In the genomic region with DNA sequence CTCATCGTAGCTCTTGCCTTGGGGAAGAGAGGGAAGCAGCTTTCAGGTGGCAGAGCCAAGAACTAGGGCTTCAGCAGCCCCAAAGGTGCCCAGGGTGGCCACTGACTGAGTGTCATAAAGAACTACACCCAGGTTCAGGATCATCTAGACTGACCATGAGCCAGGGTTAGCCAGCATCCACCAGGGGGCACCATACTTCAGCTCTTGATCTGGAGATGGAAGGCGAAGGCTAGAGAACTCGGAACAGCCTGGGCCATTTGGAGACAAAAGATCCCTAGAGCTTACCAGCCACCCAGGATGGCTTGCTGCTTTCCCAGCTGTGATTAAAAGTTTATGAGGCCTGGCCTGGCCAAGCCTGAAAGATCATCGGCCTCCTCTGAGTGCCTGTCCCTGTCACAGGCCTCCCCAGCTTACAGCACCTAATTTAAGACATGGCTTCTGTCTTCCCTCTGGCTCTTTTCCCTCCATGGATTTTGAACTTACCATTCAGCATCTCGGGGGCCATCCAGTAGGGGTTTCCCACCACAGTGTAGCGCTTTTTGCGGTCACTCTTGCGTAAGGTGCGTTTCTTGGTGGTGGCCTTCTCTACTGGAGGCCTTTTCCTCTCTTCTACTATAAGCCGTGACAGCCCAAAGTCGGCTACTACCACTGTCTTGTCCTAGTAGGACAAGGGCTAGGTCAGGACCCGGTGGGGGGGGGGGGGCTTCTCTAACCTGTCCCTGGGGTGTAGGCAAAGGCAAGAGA, we compare ENCODE assay signal across 8 mouse cellular contexts. TPM values are rescaled to one million over a fixed set of nuclear protein-coding genes. Genes with fewer than 3 reads are reported as not detected.
DNase-seq lines count a peak whose midpoint lies in the region; ATAC-seq and TF ChIP-seq lines count a peak whose summit lies in the region.

No protein-coding gene starts in this region.

- peaks cover 24% of the 10 kb centered on the region for H3K4me1 ChIP-seq in heart, embryonic 13.5 days
- peaks cover 24% of the 10 kb centered on the region for H3K4me1 ChIP-seq in kidney, embryonic 16.5 days (ENCODE audit: insufficient read depth, low read length)
- peaks cover 13% of the 10 kb centered on the region for H3K4me1 ChIP-seq in liver, embryonic 11.5 days (replicated peaks; ENCODE audit: control insufficient read depth, insufficient read depth, low read length)

- TF ChIP-seq CTCF in brain, embryonic 14.5 days (IDR thresholded peaks at IDR 0.05; ENCODE audit: borderline replicate concordance, extremely low read depth, insufficient read depth, insufficient read length) = peak; percentile 86

- peak overlapping the region; percentile 76 for H3K27ac ChIP-seq in heart, embryonic 13.5 days (replicated peaks)
- peak overlapping the region; percentile 27; the same call in 1 of the 2 replicates for H3K27ac ChIP-seq in kidney, embryonic 16.5 days (ENCODE audit: low read length)
- H3K27ac ChIP-seq in liver, embryonic 11.5 days (ENCODE audit: low read depth, low read length) = no peak overlapping the region

- 0 out of 2 replicates have a peak overlapping the region, but pooled peaks have one; percentile 24 for H3K9ac ChIP-seq in heart, embryonic 13.5 days
- H3K9ac ChIP-seq in kidney, embryonic 16.5 days (replicated peaks; ENCODE audit: low read length) = 0 out of 2 replicates have a peak overlapping the region, but pooled peaks have one; percentile 1
- no peak overlapping the region for H3K9ac ChIP-seq in liver, embryonic 11.5 days (ENCODE audit: low read depth, low read length)

- H3K4me3 ChIP-seq in heart, embryonic 13.5 days = no peak overlapping the region
- no peak overlapping the region for H3K4me3 ChIP-seq in kidney, embryonic 16.5 days (ENCODE audit: low read length)
- H3K4me3 ChIP-seq in liver, embryonic 11.5 days (ENCODE audit: low read depth, low read length) = no peak overlapping the region

- TF ChIP-seq POLR2A in brain, embryonic 14.5 days (IDR thresholded peaks at IDR 0.05; ENCODE audit: borderline replicate concordance, extremely low read depth, insufficient read depth, insufficient read length, poor library complexity, severe bottlenecking) = no peak

- peak; percentile 90 for DNase-seq in brain, embryonic 14.5 days (ENCODE audit: low read depth)
- peak; percentile 81 for DNase-seq in liver, embryonic 11.5 days (ENCODE audit: low spot score)
- peak; percentile 79 to 87 for DNase-seq in natural killer cell, adult 2 months (ENCODE audit: low spot score in 2 of 2)
- DNase-seq in splenic B cell, adult 2 months (ENCODE audit: low read depth, low spot score) = peak; percentile 89

- peak; percentile 61 for ATAC-seq in CD4-positive, CD25-positive, alpha-beta regulatory T cell, adult 4 months
- ATAC-seq in erythroid progenitor cell, adult 5-6 weeks (replicated peaks; ENCODE audit: low FRiP score, poor library complexity, severe bottlenecking) = 0 out of 2 replicates have a peak, but pooled peaks have one; percentile 67
- ATAC-seq in heart, embryonic 13.5 days (ENCODE audit: extremely low read depth, insufficient number of reproducible peaks, low FRiP score, low TSS enrichment) = no peak
- ATAC-seq in kidney, embryonic 16.5 days (ENCODE audit: low FRiP score, low TSS enrichment) = peak; percentile 78
- ATAC-seq in liver, embryonic 11.5 days (replicated peaks; ENCODE audit: low FRiP score) = peak; percentile 73

- no peak overlapping the region for H3K4me2 ChIP-seq in heart, embryonic 13.5 days
- no peak overlapping the region for H3K4me2 ChIP-seq in kidney, embryonic 16.5 days (replicated peaks; ENCODE audit: low read depth, low read length)
- H3K4me2 ChIP-seq in liver, embryonic 11.5 days = no peak overlapping the region

- 58% methylated on average over 12 of the region's 12 CpGs for WGBS in heart, embryonic 13.5 days
- whole genome bisulfite sequencing in kidney, embryonic 16.5 days = 55% methylated on average over 12 of the region's 12 CpGs
- 66% methylated on average over 12 of the region's 12 CpGs for WGBS in liver, embryonic 11.5 days

- H3K36me3 ChIP-seq in heart, embryonic 13.5 days = peaks cover 70% of the 10 kb centered on the region
- peaks cover 35% of the 10 kb centered on the region for H3K36me3 ChIP-seq in kidney, embryonic 16.5 days (ENCODE audit: insufficient read depth, low read length)
- peaks cover 21% of the 10 kb centered on the region for H3K36me3 ChIP-seq in liver, embryonic 11.5 days (ENCODE audit: control insufficient read depth, insufficient read depth, low read length)
- H3K36me3 ChIP-seq in splenic B cell, adult 2 months (ENCODE audit: control insufficient read depth, insufficient read depth, low read length, poor library complexity, severe bottlenecking) = peaks cover 15% of the 10 kb centered on the region

- H3K9me3 ChIP-seq in heart, embryonic 13.5 days = no peaks in the 10 kb centered on the region
- H3K9me3 ChIP-seq in kidney, embryonic 16.5 days (ENCODE audit: low read length) = no peaks in the 10 kb centered on the region
- H3K9me3 ChIP-seq in liver, embryonic 11.5 days (ENCODE audit: control insufficient read depth, low read length) = no peaks in the 10 kb centered on the region

- no peaks in the 10 kb centered on the region for H3K27me3 ChIP-seq in heart, embryonic 13.5 days (replicated peaks)
- no peaks in the 10 kb centered on the region for H3K27me3 ChIP-seq in kidney, embryonic 16.5 days (ENCODE audit: insufficient read depth, low read length)
- H3K27me3 ChIP-seq in liver, embryonic 11.5 days (replicated peaks; ENCODE audit: control insufficient read depth, insufficient read depth, low read length) = no peaks in the 10 kb centered on the region
- H3K27me3 ChIP-seq in splenic B cell, adult 2 months (ENCODE audit: control insufficient read depth, insufficient read depth, low read length, poor library complexity, severe bottlenecking) = no peaks in the 10 kb centered on the region

RNA-seq across cellular contexts. Expression of gene Pik3ip1, which starts 17.1 kb away (rescaled TPM):
- polyA plus RNA-seq in CD4-positive, CD25-positive, alpha-beta regulatory T cell, adult 4 months (2017; shearing (Covaris generic)) = 10 to 100 TPM; 54.8 to 78.5 TPM
- polyA plus RNA-seq in brain, embryonic 14.5 days (2012; rRNA removed) = 17.0 and 24.6 TPM in 2 replicates
- total RNA-seq in erythroid progenitor cell, adult 5-6 weeks (2015; ENCODE audit: low replicate concordance) = 2.1 and 4.3 TPM in 2 replicates
- 2.7 and 20.2 TPM in 2 replicates for total RNA-seq in erythroid progenitor cell, adult 5-6 weeks (2017; ENCODE audit: low replicate concordance)
- polyA plus RNA-seq in heart, embryonic 13.5 days (2015; fragmentation: Nextera tagmentation; extraction: Ambion mirVana) = 19.0 and 25.9 TPM in 2 replicates
- polyA plus RNA-seq in kidney, embryonic 16.5 days (2015; fragmentation: Nextera tagmentation; extraction: Ambion mirVana) = 10.5 and 12.5 TPM in 2 replicates
- 3.5 and 3.8 TPM in 2 replicates for polyA plus RNA-seq in liver, embryonic 11.5 days (2014; fragmentation: Nextera tagmentation; extraction: Ambion mirVana)

RNA-seq across cellular contexts. Expression of gene Patz1, which starts 58.6 kb away (rescaled TPM):
- 10 to 100 TPM; 14.2 to 17.7 TPM for polyA plus RNA-seq in CD4-positive, CD25-positive, alpha-beta regulatory T cell, adult 4 months (2017; shearing (Covaris generic))
- polyA plus RNA-seq in brain, embryonic 14.5 days (2012; rRNA removed) = 96.7 and 102 TPM in 2 replicates
- 14.1 and 17.6 TPM in 2 replicates for total RNA-seq in erythroid progenitor cell, adult 5-6 weeks (2015; ENCODE audit: low replicate concordance)
- 18.2 and 31.6 TPM in 2 replicates for total RNA-seq in erythroid progenitor cell, adult 5-6 weeks (2017; ENCODE audit: low replicate concordance)
- 22.7 and 24.4 TPM in 2 replicates for polyA plus RNA-seq in heart, embryonic 13.5 days (2015; fragmentation: Nextera tagmentation; extraction: Ambion mirVana)
- polyA plus RNA-seq in kidney, embryonic 16.5 days (2015; fragmentation: Nextera tagmentation; extraction: Ambion mirVana) = 49.5 and 57.0 TPM in 2 replicates
- 42.8 and 44.2 TPM in 2 replicates for polyA plus RNA-seq in liver, embryonic 11.5 days (2014; fragmentation: Nextera tagmentation; extraction: Ambion mirVana)
